Mouse (Mus musculus): ENCODE results near the gene Paf1. TPM values are rescaled to one million over a fixed set of nuclear protein-coding genes. Genes with fewer than 3 reads are reported as not detected.

Paf1 gene
- polyA plus RNA-seq, 1 experiment from 2014 or later = 77.6 TPM

DNA sequence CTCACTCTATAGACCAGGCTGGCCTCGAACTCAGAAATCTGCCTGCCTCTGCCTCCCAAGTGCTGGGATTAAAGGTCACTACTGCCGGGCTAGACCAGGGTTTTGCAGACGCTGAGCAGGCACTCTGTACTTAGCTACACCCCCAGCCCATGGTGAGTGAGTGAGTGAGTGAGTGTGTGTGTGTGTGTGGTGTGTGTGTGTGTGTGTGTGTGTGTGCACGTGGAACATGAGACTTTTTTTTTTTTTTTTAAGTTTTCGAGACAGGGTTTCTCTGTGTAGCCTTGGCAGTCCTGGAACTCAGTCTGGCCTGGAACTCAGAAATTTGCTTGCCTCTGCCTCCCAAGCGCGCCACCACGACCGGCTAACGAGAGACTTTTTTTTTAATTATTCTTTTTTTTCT lies 18.1 kb upstream of the Paf1 start:
- Histone ChIP-seq H3K4me1 (replicated peaks; ENCODE audit: control insufficient read depth, insufficient read depth, low read length) (no peaks in the 10 kb centered on the region; the same call in 1 of the 2 replicates), H3K4me2 (replicated peaks; ENCODE audit: low read depth, low read length) (no peak overlapping the region), H3K4me3 (ENCODE audit: low read depth, low read length) (no peak overlapping the region), H3K27ac (ENCODE audit: low read depth, low read length) (no peak overlapping the region), H3K36me3 (ENCODE audit: control insufficient read depth, insufficient read depth, low read length) (no peaks in the 10 kb centered on the region), H3K27me3 (ENCODE audit: control insufficient read depth, insufficient read depth, low read length) (no peaks in the 10 kb centered on the region), H3K9me3 (ENCODE audit: control insufficient read depth, low read length) (no peaks in the 10 kb centered on the region), H3K9ac (ENCODE audit: low read depth, low read length) (no peak overlapping the region)
- ATAC-seq (ENCODE audit: low FRiP score) (no peak), DNase-seq (ENCODE audit: low spot score) (no peak)
- WGBS = 85% methylated on average over 9 of the region's 10 CpGs

DNA sequence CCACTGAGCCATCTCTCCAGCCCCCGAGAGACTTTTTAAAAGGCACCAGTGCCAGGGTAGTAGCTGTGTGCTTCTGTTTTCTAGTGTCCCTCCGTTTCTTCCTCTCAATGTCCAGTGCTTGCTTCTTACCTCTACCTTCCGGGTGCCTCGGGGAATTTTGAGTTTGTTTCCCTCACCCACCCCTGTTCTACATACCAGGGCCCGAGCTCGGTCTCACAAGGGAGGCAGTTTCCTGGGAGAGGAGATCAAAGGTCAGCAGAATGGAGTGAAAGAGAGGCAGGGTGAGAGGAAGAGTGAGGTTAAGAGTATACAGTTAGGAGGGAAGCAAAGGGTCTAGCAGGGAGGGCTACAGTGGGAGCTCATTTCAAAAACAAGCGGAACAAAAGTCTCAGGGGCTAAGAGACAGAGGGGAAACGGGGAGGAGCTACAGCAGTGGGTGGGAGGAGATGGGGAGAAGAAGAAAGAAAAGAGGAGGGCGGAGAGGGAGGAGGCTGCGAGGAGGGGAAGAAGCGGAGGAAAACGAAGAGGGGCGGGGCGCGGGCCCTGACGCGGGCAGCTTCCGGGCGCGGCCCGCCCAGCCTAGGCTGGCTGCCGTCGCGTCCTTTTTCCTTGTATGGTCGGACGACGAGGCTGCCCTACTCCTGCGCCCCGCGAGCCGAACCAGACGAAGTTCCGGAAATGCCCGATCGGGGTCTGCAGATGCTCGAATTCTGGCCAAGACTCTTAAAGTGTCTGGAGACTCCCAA lies 17.4 kb upstream of the Paf1 start:
- peak; percentile 34 for ATAC-seq (ENCODE audit: low FRiP score)
- DNase-seq (ENCODE audit: low spot score) = peak; percentile 90
- Histone ChIP-seq H3K4me1 (replicated peaks; ENCODE audit: control insufficient read depth, insufficient read depth, low read length) (no peaks in the 10 kb centered on the region; the same call in 1 of the 2 replicates), H3K9me3 (ENCODE audit: control insufficient read depth, low read length) (no peaks in the 10 kb centered on the region), H3K9ac (ENCODE audit: low read depth, low read length) (peak overlapping the region; percentile 66), H3K27ac (ENCODE audit: low read depth, low read length) (peak overlapping the region; percentile 89), H3K36me3 (ENCODE audit: control insufficient read depth, insufficient read depth, low read length) (no peaks in the 10 kb centered on the region), H3K4me2 (replicated peaks; ENCODE audit: low read depth, low read length) (peak overlapping the region; percentile 67), H3K4me3 (ENCODE audit: low read depth, low read length) (peak overlapping the region; percentile 31), H3K27me3 (ENCODE audit: control insufficient read depth, insufficient read depth, low read length) (no peaks in the 10 kb centered on the region)
- WGBS = 3% methylated on average over 35 of the region's 36 CpGs

DNA sequence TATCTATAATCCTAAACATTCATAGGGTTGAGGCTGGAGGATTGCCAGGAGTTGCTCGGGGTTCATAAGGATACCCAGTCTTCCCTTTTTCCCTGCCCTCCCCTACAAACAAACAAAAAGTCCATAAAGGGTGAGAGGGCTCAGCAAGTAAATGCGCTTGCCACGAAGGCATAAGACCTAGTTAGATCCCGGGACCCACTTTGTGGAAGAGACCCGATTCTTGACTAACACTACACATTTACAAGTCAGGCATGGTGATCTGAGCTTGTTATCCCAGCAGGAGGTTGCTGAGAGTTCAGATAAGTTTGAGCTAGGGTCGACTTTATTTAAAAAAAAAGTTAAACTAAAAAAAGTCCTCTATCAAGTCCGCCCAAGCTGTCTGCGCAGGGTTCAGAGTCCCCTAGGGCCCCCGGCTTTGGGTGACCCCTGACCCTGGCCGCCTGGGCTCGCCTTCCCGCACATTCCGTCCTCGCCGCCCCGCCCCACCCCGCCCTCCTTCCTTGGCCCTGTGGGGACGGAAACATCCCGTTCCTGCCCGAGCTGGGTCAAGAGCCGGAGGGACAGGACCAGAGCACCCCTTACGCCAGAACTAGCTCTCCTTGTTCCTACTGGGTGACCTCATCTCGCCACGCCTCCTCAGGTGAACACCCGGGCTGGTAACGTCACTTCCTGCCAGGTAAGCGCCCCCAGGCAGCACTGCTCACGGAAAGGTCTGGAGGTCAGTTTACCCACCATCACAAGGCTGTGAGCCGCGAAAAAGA lies 16.6 kb upstream of the Paf1 start:
- peak overlapping the region; percentile 66 for H3K9ac ChIP-seq (ENCODE audit: low read depth, low read length)
- 5% methylated on average over 26 of the region's 30 CpGs for WGBS
- ATAC-seq (ENCODE audit: low FRiP score) = no peak
- H3K36me3 ChIP-seq (ENCODE audit: control insufficient read depth, insufficient read depth, low read length) = no peaks in the 10 kb centered on the region
- H3K4me2 ChIP-seq (replicated peaks; ENCODE audit: low read depth, low read length) = peak overlapping the region; percentile 67
- H3K9me3 ChIP-seq (ENCODE audit: control insufficient read depth, low read length) = no peaks in the 10 kb centered on the region
- peaks cover 3% of the 10 kb centered on the region for H3K4me1 ChIP-seq (replicated peaks; ENCODE audit: control insufficient read depth, insufficient read depth, low read length)
- H3K27ac ChIP-seq (ENCODE audit: low read depth, low read length) = peak overlapping the region; percentile 89
- no peak for DNase-seq (ENCODE audit: low spot score)
- H3K27me3 ChIP-seq (ENCODE audit: control insufficient read depth, insufficient read depth, low read length) = no peaks in the 10 kb centered on the region
- peak overlapping the region; percentile 31 for H3K4me3 ChIP-seq (ENCODE audit: low read depth, low read length)

GRCm38 (mm10) chr7:28377190-28378065 lies 15.3 kb upstream of the Paf1 start:
- no peaks in the 10 kb centered on the region for H3K27me3 ChIP-seq (ENCODE audit: control insufficient read depth, insufficient read depth, low read length)
- peak overlapping the region; percentile 60 for H3K4me3 ChIP-seq (ENCODE audit: low read depth, low read length)
- peaks cover 8% of the 10 kb centered on the region for H3K4me1 ChIP-seq (replicated peaks; ENCODE audit: control insufficient read depth, insufficient read depth, low read length)
- no peaks in the 10 kb centered on the region for H3K9me3 ChIP-seq (ENCODE audit: control insufficient read depth, low read length)
- H3K4me2 ChIP-seq (replicated peaks; ENCODE audit: low read depth, low read length) = peak overlapping the region; percentile 88; the same call in 1 of the 2 replicates
- no peak overlapping the region for H3K27ac ChIP-seq (ENCODE audit: low read depth, low read length)
- no peaks in the 10 kb centered on the region for H3K36me3 ChIP-seq (ENCODE audit: control insufficient read depth, insufficient read depth, low read length)
- ATAC-seq (ENCODE audit: low FRiP score) = no peak
- no peak for DNase-seq (ENCODE audit: low spot score)
- 0 out of 2 replicates have a peak overlapping the region, but pooled peaks have one; percentile 4 for H3K9ac ChIP-seq (ENCODE audit: low read depth, low read length)
- 72% methylated on average over 18 of the region's 18 CpGs for WGBS

GRCm38 (mm10) chr7:28378066-28378690 lies 14.6 kb upstream of the Paf1 start:
- Histone ChIP-seq H3K9me3 (ENCODE audit: control insufficient read depth, low read length) (no peaks in the 10 kb centered on the region), H3K9ac (ENCODE audit: low read depth, low read length) (peak overlapping the region; percentile 70), H3K4me1 (replicated peaks; ENCODE audit: control insufficient read depth, insufficient read depth, low read length) (peaks cover 9% of the 10 kb centered on the region), H3K36me3 (ENCODE audit: control insufficient read depth, insufficient read depth, low read length) (no peaks in the 10 kb centered on the region), H3K27ac (ENCODE audit: low read depth, low read length) (no peak overlapping the region), H3K4me3 (ENCODE audit: low read depth, low read length) (peak overlapping the region; percentile 60), H3K4me2 (replicated peaks; ENCODE audit: low read depth, low read length) (peak overlapping the region; percentile 88), H3K27me3 (ENCODE audit: control insufficient read depth, insufficient read depth, low read length) (no peaks in the 10 kb centered on the region)
- ATAC-seq (ENCODE audit: low FRiP score) (no peak), DNase-seq (ENCODE audit: low spot score) (no peak)
- WGBS = 44% methylated on average over 32 of the region's 32 CpGs

DNA sequence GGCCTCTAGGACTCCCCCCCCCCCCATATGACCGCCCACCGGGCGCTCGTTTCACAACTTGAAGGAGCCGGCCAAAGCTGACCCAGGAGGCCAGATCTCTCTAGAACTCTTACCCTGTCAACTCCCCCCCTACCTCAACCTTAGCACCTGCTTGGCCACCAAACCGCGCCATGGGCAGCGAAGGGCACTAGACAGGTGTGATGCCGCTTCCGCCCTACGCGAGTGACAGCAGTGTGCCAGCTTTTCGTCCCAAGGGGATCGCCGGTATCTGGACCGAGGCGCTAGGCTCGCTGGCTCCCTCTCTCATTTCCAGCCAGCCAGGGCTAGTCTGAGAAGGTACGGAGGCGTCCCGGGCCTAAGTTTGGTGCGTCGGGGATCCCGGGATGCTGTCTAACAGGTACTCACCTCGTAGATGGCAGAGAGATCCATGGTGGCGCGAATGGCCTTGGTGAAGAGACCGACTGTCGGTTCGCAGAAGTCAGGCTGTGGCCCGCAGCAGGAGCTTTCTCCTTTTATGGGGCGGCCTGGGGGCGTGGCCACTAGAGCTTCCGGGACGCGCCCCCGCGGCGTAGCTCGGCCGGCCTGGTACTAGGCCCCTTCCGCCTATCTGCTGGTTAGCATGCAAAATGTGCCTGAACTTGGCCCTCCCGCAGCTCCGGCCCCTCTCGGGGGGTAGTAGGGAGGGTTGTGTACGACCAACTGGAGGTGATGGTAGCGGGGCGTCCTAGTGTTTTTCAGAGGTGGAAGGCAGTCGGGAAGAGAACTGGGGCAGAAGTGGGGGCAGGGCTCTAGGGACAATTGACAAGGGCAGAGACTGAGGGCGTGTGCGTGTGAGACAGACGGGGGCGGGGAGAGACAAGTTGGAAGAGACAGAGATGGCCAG lies 13.7 kb upstream of the Paf1 start:
- H3K27ac ChIP-seq (ENCODE audit: low read depth, low read length) = peak overlapping the region; percentile 72
- DNase-seq (ENCODE audit: low spot score) (peak; percentile 90), ATAC-seq (ENCODE audit: low FRiP score) (peak; percentile 64)
- peak overlapping the region; percentile 60 for H3K4me3 ChIP-seq (ENCODE audit: low read depth, low read length)
- peak overlapping the region; percentile 70 for H3K9ac ChIP-seq (ENCODE audit: low read depth, low read length)
- peaks cover 9% of the 10 kb centered on the region for H3K4me1 ChIP-seq (replicated peaks; ENCODE audit: control insufficient read depth, insufficient read depth, low read length)
- H3K27me3 ChIP-seq (ENCODE audit: control insufficient read depth, insufficient read depth, low read length) = no peaks in the 10 kb centered on the region
- H3K36me3 ChIP-seq (ENCODE audit: control insufficient read depth, insufficient read depth, low read length) = no peaks in the 10 kb centered on the region
- under 1% methylated on average over 53 of the region's 53 CpGs for WGBS
- no peaks in the 10 kb centered on the region for H3K9me3 ChIP-seq (ENCODE audit: control insufficient read depth, low read length)
- peak overlapping the region; percentile 88 for H3K4me2 ChIP-seq (replicated peaks; ENCODE audit: low read depth, low read length)

GRCm38 (mm10) chr7:28380237-28381016 lies 12.3 kb upstream of the Paf1 start, which contains the start of gene Zfp36:
TSS of gene Zfp36 (minus strand) at chr7:28380253.
- Histone ChIP-seq H3K4me1 (replicated peaks; ENCODE audit: control insufficient read depth, insufficient read depth, low read length) (peaks cover 9% of the 10 kb centered on the region), H3K27me3 (ENCODE audit: control insufficient read depth, insufficient read depth, low read length) (no peaks in the 10 kb centered on the region), H3K4me3 (ENCODE audit: low read depth, low read length) (peak within 1 kb of the TSS; percentile 60), H3K9me3 (ENCODE audit: control insufficient read depth, low read length) (no peaks in the 10 kb centered on the region), H3K36me3 (ENCODE audit: control insufficient read depth, insufficient read depth, low read length) (no peaks in the 10 kb centered on the region), H3K4me2 (replicated peaks; ENCODE audit: low read depth, low read length) (peak within 1 kb of the TSS; percentile 88), H3K9ac (ENCODE audit: low read depth, low read length) (peak within 1 kb of the TSS; percentile 70), H3K27ac (ENCODE audit: low read depth, low read length) (peak within 1 kb of the TSS; percentile 72)
- WGBS = 59% methylated on average over 17 of the region's 17 CpGs
- ATAC-seq (ENCODE audit: low FRiP score) = no peak
- no peak for DNase-seq (ENCODE audit: low spot score)

All from hindbrain, embryonic 11.5 days (tissue).